Mouse (Mus musculus): ENCODE measurements at regions not wholly inside any gene's neighbourhood (a gene's known extent, or its start where the extent isn't known, plus 50 kb on each side); places are given as distances from the start of the nearest gene placed in this dataset.

GRCm38 (mm10) chr7:129141942-129142598 lies 114.8 kb upstream of the Plpp4 start:
- Histone ChIP-seq H3K27me3 (ENCODE audit: control insufficient read depth, insufficient read depth, low read length) (no peaks in the 10 kb centered on the region), H3K36me3 (ENCODE audit: control insufficient read depth, insufficient read depth, low read length) (no peaks in the 10 kb centered on the region), H3K4me1 (ENCODE audit: control insufficient read depth, insufficient read depth, low read length) (no peaks in the 10 kb centered on the region), H3K4me3 (ENCODE audit: low read depth, low read length) (no peak overlapping the region), H3K9me3 (ENCODE audit: control insufficient read depth, low read length) (no peaks in the 10 kb centered on the region), H3K27ac (replicated peaks; ENCODE audit: low read depth, low read length) (no peak overlapping the region), H3K9ac (ENCODE audit: low read length) (no peak overlapping the region), H3K4me2 (ENCODE audit: low read depth, severe bottlenecking) (no peak overlapping the region)
- ATAC-seq (ENCODE audit: insufficient number of reproducible peaks, low FRiP score, low TSS enrichment, low read depth) (no peak), DNase-seq (ENCODE audit: low spot score) (no peak)
- 76% methylated on average over 6 of the region's 6 CpGs for WGBS

- 73% methylated on average over 5 of the region's 5 CpGs for WGBS
- DNase-seq (ENCODE audit: low spot score), result no peak
- H3K4me2 ChIP-seq (ENCODE audit: low read depth, severe bottlenecking), result no peak overlapping the region
Measured at GRCm38 (mm10) chr7:129142599-129142949, 114.3 kb upstream of the Plpp4 start.

GRCm38 (mm10) chr7:129155577-129155976 lies 101.3 kb upstream of the Plpp4 start:
- Histone ChIP-seq H3K9ac (ENCODE audit: low read length) (no peak overlapping the region), H3K27ac (replicated peaks; ENCODE audit: low read depth, low read length) (no peak overlapping the region), H3K9me3 (ENCODE audit: control insufficient read depth, low read length) (no peaks in the 10 kb centered on the region), H3K27me3 (ENCODE audit: control insufficient read depth, insufficient read depth, low read length) (no peaks in the 10 kb centered on the region), H3K36me3 (ENCODE audit: control insufficient read depth, insufficient read depth, low read length) (no peaks in the 10 kb centered on the region), H3K4me1 (ENCODE audit: control insufficient read depth, insufficient read depth, low read length) (no peaks in the 10 kb centered on the region), H3K4me3 (ENCODE audit: low read depth, low read length) (no peak overlapping the region), H3K4me2 (ENCODE audit: low read depth, severe bottlenecking) (no peak overlapping the region)
- WGBS, result 89% methylated on average over 2 of the region's 2 CpGs
- DNase-seq (ENCODE audit: low spot score) (no peak), ATAC-seq (ENCODE audit: insufficient number of reproducible peaks, low FRiP score, low TSS enrichment, low read depth) (no peak)

More at GRCm38 (mm10) chr7:129142599-129142949, 114.3 kb upstream of the Plpp4 start:
- Histone ChIP-seq H3K9ac (ENCODE audit: low read length) (no peak overlapping the region), H3K4me3 (ENCODE audit: low read depth, low read length) (no peak overlapping the region), H3K36me3 (ENCODE audit: control insufficient read depth, insufficient read depth, low read length) (no peaks in the 10 kb centered on the region), H3K9me3 (ENCODE audit: control insufficient read depth, low read length) (no peaks in the 10 kb centered on the region), H3K27ac (replicated peaks; ENCODE audit: low read depth, low read length) (no peak overlapping the region), H3K27me3 (ENCODE audit: control insufficient read depth, insufficient read depth, low read length) (no peaks in the 10 kb centered on the region), H3K4me1 (ENCODE audit: control insufficient read depth, insufficient read depth, low read length) (no peaks in the 10 kb centered on the region)
- ATAC-seq (ENCODE audit: insufficient number of reproducible peaks, low FRiP score, low TSS enrichment, low read depth), result no peak

GRCm38 (mm10) chr7:129169971-129170370 lies 86.9 kb upstream of the Plpp4 start:
- WGBS, result 93% methylated on average over 7 of the region's 7 CpGs
- Histone ChIP-seq H3K4me1 (ENCODE audit: control insufficient read depth, insufficient read depth, low read length) (no peaks in the 10 kb centered on the region), H3K9me3 (ENCODE audit: control insufficient read depth, low read length) (no peaks in the 10 kb centered on the region), H3K4me3 (ENCODE audit: low read depth, low read length) (no peak overlapping the region), H3K4me2 (ENCODE audit: low read depth, severe bottlenecking) (no peak overlapping the region), H3K27me3 (ENCODE audit: control insufficient read depth, insufficient read depth, low read length) (no peaks in the 10 kb centered on the region), H3K9ac (ENCODE audit: low read length) (no peak overlapping the region), H3K36me3 (ENCODE audit: control insufficient read depth, insufficient read depth, low read length) (no peaks in the 10 kb centered on the region), H3K27ac (replicated peaks; ENCODE audit: low read depth, low read length) (no peak overlapping the region)
- DNase-seq (ENCODE audit: low spot score), result no peak
- no peak for ATAC-seq (ENCODE audit: insufficient number of reproducible peaks, low FRiP score, low TSS enrichment, low read depth)

- ATAC-seq (ENCODE audit: insufficient number of reproducible peaks, low FRiP score, low TSS enrichment, low read depth) (no peak), DNase-seq (ENCODE audit: low spot score) (peak; percentile 7)
- H3K27ac ChIP-seq (replicated peaks; ENCODE audit: low read depth, low read length), result no peak overlapping the region
- H3K4me2 ChIP-seq (ENCODE audit: low read depth, severe bottlenecking), result no peak overlapping the region
- H3K36me3 ChIP-seq (ENCODE audit: control insufficient read depth, insufficient read depth, low read length), result no peaks in the 10 kb centered on the region
- no peak overlapping the region for H3K9ac ChIP-seq (ENCODE audit: low read length)
- 88% methylated on average over 1 of the region's 1 CpGs for WGBS
- no peaks in the 10 kb centered on the region for H3K27me3 ChIP-seq (ENCODE audit: control insufficient read depth, insufficient read depth, low read length)
- no peaks in the 10 kb centered on the region for H3K4me1 ChIP-seq (ENCODE audit: control insufficient read depth, insufficient read depth, low read length)
- no peaks in the 10 kb centered on the region for H3K9me3 ChIP-seq (ENCODE audit: control insufficient read depth, low read length)
- H3K4me3 ChIP-seq (ENCODE audit: low read depth, low read length), result no peak overlapping the region
Measured at GRCm38 (mm10) chr7:129190933-129191332, 65.9 kb upstream of the Plpp4 start.

- H3K9me3 ChIP-seq (ENCODE audit: control insufficient read depth, low read length), result no peaks in the 10 kb centered on the region
Measured at GRCm38 (mm10) chr7:129207029-129207428, 49.8 kb upstream of the Plpp4 start.

More at GRCm38 (mm10) chr7:129207029-129207428, 49.8 kb upstream of the Plpp4 start:
- no peak overlapping the region for H3K27ac ChIP-seq (replicated peaks; ENCODE audit: low read depth, low read length)
- DNase-seq (ENCODE audit: low spot score) (no peak), ATAC-seq (ENCODE audit: insufficient number of reproducible peaks, low FRiP score, low TSS enrichment, low read depth) (no peak)
- no peaks in the 10 kb centered on the region for H3K4me1 ChIP-seq (ENCODE audit: control insufficient read depth, insufficient read depth, low read length)
- WGBS, result 89% methylated on average over 5 of the region's 5 CpGs
- H3K36me3 ChIP-seq (ENCODE audit: control insufficient read depth, insufficient read depth, low read length), result no peaks in the 10 kb centered on the region
- H3K4me3 ChIP-seq (ENCODE audit: low read depth, low read length), result no peak overlapping the region
- no peaks in the 10 kb centered on the region for H3K27me3 ChIP-seq (ENCODE audit: control insufficient read depth, insufficient read depth, low read length)
- no peak overlapping the region for H3K4me2 ChIP-seq (ENCODE audit: low read depth, severe bottlenecking)
- H3K9ac ChIP-seq (ENCODE audit: low read length), result no peak overlapping the region

Data from limb, embryonic 11.5 days (tissue).